Mouse (Mus musculus): Measurements from ENCODE around the gene Agl.

GRCm38 (mm10) chr3:116817231-116817630 lies 9.3 kb upstream of the Agl start:
- TF ChIP-seq POLR2A (IDR thresholded peaks at IDR 0.05; ENCODE audit: low read depth, low read length) (no peak), CTCF (IDR thresholded peaks at IDR 0.05; ENCODE audit: borderline replicate concordance, insufficient read depth, low read length) (no peak)
